ENCODE assay signal across 30 mouse cellular contexts in genomic region chr3:92467424-92467823, GRCm38 (mm10). TPM values are rescaled to one million over a fixed set of nuclear protein-coding genes. Genes with fewer than 3 reads are reported as not detected.
"Had no signal": no experiment of that assay in that cellular context is flagged by ENCODE, and none has a peak within 500 bp of the region (broad histone marks: within the 10 kb centered on the region; RNA-seq: fewer than 3 reads in every experiment).

No protein-coding gene starts in this region.

- H3K9me3 ChIP-seq: lung, embryonic 15.5 days; megakaryocyte, embryonic 14.5 days; midbrain, embryonic 10.5 days; midbrain, embryonic 13.5 days; neural tube, embryonic 13.5 days; stomach, embryonic 15.5 days had no signal

- H3K27ac ChIP-seq: kidney, postnatal 0 days; left cerebral cortex, adult 2 months; liver, embryonic 14.5 days; lung, embryonic 15.5 days; midbrain, embryonic 10.5 days; midbrain, embryonic 13.5 days; neural tube, embryonic 13.5 days; stomach, embryonic 15.5 days had no signal

- DNase-seq: kidney, adult 2 months; kidney, postnatal 36 days; layer of hippocampus, postnatal 36 days; lung, adult 18-20 months; lung, postnatal 10 days; lung, postnatal 36 days; retina, postnatal 1 day; right cerebral cortex, postnatal 25 days; spleen, adult 18-20 months; thymus, postnatal 25 days had no signal

- H3K27me3 ChIP-seq: lung, embryonic 15.5 days; megakaryocyte, embryonic 14.5 days; midbrain, embryonic 13.5 days; neural tube, embryonic 13.5 days; stomach, embryonic 15.5 days had no signal

- H3K4me2 ChIP-seq: liver, embryonic 11.5 days; lung, embryonic 15.5 days; midbrain, embryonic 13.5 days; neural tube, embryonic 13.5 days; stomach, embryonic 15.5 days had no signal

- H3K36me3 ChIP-seq: lung, embryonic 15.5 days; midbrain, embryonic 10.5 days; midbrain, embryonic 13.5 days; neural tube, embryonic 13.5 days; stomach, embryonic 15.5 days had no signal

- H3K4me3 ChIP-seq: left cerebral cortex, adult 2 months; lung, embryonic 15.5 days; megakaryocyte, embryonic 14.5 days; midbrain, embryonic 10.5 days; midbrain, embryonic 13.5 days; neural tube, embryonic 13.5 days; stomach, embryonic 15.5 days had no signal

- H3K9ac ChIP-seq: liver, embryonic 14.5 days; lung, embryonic 15.5 days; midbrain, embryonic 13.5 days; neural tube, embryonic 13.5 days; stomach, embryonic 15.5 days had no signal

- H3K4me1 ChIP-seq: lung, embryonic 15.5 days; megakaryocyte, embryonic 14.5 days; midbrain, embryonic 10.5 days; midbrain, embryonic 13.5 days; neural tube, embryonic 13.5 days; stomach, embryonic 15.5 days had no signal

- ATAC-seq: midbrain, embryonic 13.5 days had no signal

RNA-seq across cellular contexts. Expression of gene Sprr3, which starts 8.9 kb away (rescaled TPM):
- total RNA-seq: layer of hippocampus, adult 8-10 months; layer of hippocampus, postnatal 10 days; layer of hippocampus, postnatal 36 days; left cerebral cortex, adult 2 months; left cerebral cortex, postnatal 10 days; left cerebral cortex, postnatal 36 days; neutrophil, adult 5-6 weeks had no signal
- polyA plus RNA-seq: kidney, adult 2 months; kidney, embryonic 14.5 days; kidney, postnatal 0 days; limb, embryonic 11.5 days; liver, embryonic 11.5 days; liver, embryonic 14.5 days; midbrain, embryonic 10.5 days; midbrain, embryonic 13.5 days; neural tube, embryonic 13.5 days had no signal

RNA-seq across cellular contexts. Expression of gene Sprr1a, which starts 18.3 kb away (rescaled TPM):
- total RNA-seq: layer of hippocampus, adult 8-10 months; layer of hippocampus, postnatal 10 days; layer of hippocampus, postnatal 36 days; left cerebral cortex, adult 2 months; left cerebral cortex, postnatal 10 days; left cerebral cortex, postnatal 36 days; neutrophil, adult 5-6 weeks had no signal
- polyA plus RNA-seq: limb, embryonic 11.5 days; liver, embryonic 11.5 days; liver, embryonic 14.5 days; midbrain, embryonic 10.5 days; midbrain, embryonic 13.5 days; neural tube, embryonic 13.5 days had no signal

RNA-seq across cellular contexts. Expression of gene Sprr1b, which starts 28.8 kb away (rescaled TPM):
- total RNA-seq: layer of hippocampus, adult 8-10 months; layer of hippocampus, postnatal 10 days; layer of hippocampus, postnatal 36 days; left cerebral cortex, adult 2 months; left cerebral cortex, postnatal 10 days; left cerebral cortex, postnatal 36 days; neutrophil, adult 5-6 weeks had no signal
- polyA plus RNA-seq: kidney, adult 2 months; kidney, embryonic 14.5 days; kidney, postnatal 0 days; limb, embryonic 11.5 days; liver, embryonic 11.5 days; liver, embryonic 14.5 days; lung, embryonic 15.5 days; midbrain, embryonic 10.5 days; midbrain, embryonic 13.5 days; neural tube, embryonic 13.5 days; urinary bladder, adult 2 months had no signal

RNA-seq across cellular contexts. Expression of gene Sprr4, which starts 32.9 kb away (rescaled TPM):
- total RNA-seq: layer of hippocampus, adult 8-10 months; layer of hippocampus, postnatal 10 days; layer of hippocampus, postnatal 36 days; left cerebral cortex, adult 2 months; left cerebral cortex, postnatal 10 days; left cerebral cortex, postnatal 36 days; neutrophil, adult 5-6 weeks had no signal
- polyA plus RNA-seq: kidney, adult 2 months; kidney, embryonic 14.5 days; kidney, postnatal 0 days; limb, embryonic 11.5 days; limb, embryonic 14.5 days; liver, embryonic 11.5 days; liver, embryonic 14.5 days; lung, embryonic 15.5 days; midbrain, embryonic 10.5 days; midbrain, embryonic 13.5 days; neural tube, embryonic 13.5 days; stomach, embryonic 15.5 days; thymus, postnatal 0 days; urinary bladder, adult 2 months had no signal

RNA-seq across cellular contexts. Expression of gene Sprr2k, which starts 35.0 kb away (rescaled TPM):
- total RNA-seq: layer of hippocampus, adult 8-10 months; layer of hippocampus, postnatal 10 days; layer of hippocampus, postnatal 36 days; left cerebral cortex, adult 2 months; left cerebral cortex, postnatal 10 days; left cerebral cortex, postnatal 36 days; neutrophil, adult 5-6 weeks had no signal
- polyA plus RNA-seq: kidney, adult 2 months; kidney, embryonic 14.5 days; kidney, postnatal 0 days; limb, embryonic 11.5 days; limb, embryonic 14.5 days; liver, embryonic 11.5 days; liver, embryonic 14.5 days; lung, embryonic 15.5 days; midbrain, embryonic 10.5 days; midbrain, embryonic 13.5 days; neural tube, embryonic 13.5 days; urinary bladder, adult 2 months had no signal
